Mouse (Mus musculus): ENCODE data around the gene Erbb4.

Gene Erbb4

DNA sequence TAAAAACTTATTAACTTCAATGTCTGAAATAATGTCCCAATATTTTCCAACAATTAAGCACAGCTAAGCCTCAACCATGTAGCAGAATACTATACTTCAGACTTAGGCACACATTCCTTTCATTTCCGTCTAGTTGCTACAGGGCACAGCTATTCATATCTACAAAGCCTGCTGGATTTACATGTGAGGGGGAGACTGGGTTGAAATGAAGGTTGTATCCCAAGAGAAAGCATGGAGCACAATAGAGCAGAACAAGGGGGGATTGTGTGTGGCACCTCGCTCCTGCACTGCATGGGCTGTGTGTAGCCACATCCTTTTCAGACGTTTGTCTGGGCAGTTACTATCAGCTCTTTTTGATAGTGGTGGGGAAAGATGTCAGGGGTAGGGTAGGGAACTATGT lies 83.0 kb downstream of the Erbb4 start:
- no peak for DNase-seq (ENCODE audit: low spot score)

- no peak for DNase-seq (ENCODE audit: low spot score)
These were observed 84.5 kb downstream of the Erbb4 start for GRCm38 (mm10) chr1:69023157-69023925.

DNA sequence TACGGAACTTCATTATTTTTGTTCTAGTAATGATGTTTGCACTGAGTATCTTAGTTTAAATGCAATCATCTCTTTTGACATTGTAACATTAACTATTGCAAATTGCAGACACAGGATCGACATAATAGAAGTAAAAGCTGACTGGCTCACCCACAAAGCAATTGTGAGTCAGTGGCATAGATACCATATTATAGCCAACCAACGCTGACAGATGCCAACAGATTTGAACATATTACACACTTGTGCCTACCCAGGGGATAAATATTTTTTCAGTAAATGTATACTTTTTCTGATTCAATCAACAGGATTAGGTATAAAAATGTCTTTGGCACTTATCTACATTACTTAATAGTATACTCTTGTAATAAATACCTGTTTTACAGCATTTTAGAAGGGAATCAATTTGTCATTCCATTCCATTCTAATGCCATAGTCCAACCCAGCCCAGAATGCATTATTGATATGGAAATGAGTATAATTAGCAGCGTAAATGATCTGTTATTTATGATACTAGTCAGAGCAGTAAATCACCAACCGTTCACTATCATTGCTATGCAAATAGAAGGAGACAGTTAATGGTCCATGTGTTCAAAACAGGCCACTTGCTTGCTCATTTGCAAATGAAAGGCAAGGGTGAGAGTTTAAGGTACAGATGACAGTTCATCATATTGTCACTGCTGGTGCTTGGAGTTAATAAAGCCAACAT lies 97.9 kb downstream of the Erbb4 start:
- DNase-seq (ENCODE audit: low spot score), result no peak

DNA sequence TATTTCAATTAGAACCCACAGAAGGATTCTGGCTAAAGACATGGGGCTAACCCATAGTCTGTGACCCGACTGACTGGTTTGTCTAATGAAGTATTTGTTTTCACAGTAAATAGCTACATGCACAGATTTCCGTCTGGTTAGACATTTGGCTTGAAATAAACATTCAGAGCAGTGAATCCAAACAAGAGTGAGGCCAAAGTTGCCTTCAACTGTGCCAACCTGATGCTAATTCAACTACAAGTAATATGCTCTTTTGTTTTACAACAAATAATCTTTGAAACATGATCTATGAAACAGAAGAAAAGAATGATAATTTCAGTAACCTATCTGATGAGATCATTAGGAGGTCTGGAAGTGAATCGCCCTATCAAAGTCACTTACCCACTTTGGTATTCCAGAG lies 106.5 kb downstream of the Erbb4 start:
- DNase-seq (ENCODE audit: low spot score), result no peak

DNA sequence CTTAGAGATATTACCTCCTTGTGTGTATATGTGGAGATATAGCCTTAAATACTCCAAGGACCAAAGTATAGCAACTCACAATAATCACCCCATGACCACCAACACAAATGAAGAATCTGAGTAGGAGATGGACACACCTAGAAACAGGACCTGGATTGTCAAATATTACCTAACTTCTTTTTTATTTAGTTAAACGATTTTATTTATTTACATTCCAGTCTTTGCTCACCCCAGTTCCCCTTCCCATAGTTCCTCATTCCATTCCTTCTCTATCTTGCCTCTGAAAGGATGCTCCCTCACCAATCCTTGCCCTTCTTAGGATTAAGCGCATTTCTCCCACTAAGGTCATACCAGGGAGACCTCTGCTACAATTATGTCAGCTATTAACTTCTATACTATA lies 128.6 kb downstream of the Erbb4 start:
- DNase-seq (ENCODE audit: low spot score), result no peak

- no peak for DNase-seq (ENCODE audit: low spot score)
These were observed 129.3 kb downstream of the Erbb4 start for GRCm38 (mm10) chr1:68978571-68978970.

DNA sequence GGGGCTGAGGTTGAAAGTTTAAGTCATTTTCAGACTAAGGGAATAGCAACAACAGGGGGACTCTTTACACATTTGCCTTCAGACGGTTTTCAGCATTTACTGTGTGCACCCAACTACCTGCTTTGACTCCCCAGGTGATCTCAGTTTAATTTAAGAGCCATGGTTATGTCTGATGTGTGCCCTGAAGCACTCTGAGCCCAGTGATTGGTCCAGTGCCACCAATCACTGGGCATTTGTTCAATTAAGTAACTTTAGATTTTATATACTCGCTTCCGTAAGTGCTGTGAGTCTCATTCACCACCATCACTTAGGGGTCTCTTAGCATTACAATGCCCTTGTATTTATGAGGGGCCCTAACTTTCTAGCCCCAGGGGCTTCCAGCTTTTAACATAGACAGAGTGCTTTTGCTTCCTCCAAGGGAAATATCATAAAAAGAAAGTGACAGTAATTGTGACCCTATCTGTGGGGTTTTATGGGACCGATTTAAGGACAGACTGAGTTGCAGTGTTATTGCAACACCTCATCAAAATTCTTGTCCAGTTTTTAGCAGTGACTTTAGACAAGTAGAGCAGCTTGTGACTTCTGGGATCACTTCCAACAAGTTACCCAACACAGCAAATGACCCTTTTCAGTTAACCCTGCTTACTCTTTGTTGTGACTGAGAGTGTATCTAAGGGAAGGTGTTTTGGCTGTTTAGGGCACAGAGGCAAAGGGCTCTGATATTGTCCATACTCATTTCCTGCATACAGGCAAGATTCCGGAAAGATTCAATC lies 134.3 kb downstream of the Erbb4 start:
- no peak for DNase-seq (ENCODE audit: low spot score)

GRCm38 (mm10) chr1:68964127-68964526 lies 143.7 kb downstream of the Erbb4 start:
- DNase-seq (ENCODE audit: low spot score), result no peak

DNA sequence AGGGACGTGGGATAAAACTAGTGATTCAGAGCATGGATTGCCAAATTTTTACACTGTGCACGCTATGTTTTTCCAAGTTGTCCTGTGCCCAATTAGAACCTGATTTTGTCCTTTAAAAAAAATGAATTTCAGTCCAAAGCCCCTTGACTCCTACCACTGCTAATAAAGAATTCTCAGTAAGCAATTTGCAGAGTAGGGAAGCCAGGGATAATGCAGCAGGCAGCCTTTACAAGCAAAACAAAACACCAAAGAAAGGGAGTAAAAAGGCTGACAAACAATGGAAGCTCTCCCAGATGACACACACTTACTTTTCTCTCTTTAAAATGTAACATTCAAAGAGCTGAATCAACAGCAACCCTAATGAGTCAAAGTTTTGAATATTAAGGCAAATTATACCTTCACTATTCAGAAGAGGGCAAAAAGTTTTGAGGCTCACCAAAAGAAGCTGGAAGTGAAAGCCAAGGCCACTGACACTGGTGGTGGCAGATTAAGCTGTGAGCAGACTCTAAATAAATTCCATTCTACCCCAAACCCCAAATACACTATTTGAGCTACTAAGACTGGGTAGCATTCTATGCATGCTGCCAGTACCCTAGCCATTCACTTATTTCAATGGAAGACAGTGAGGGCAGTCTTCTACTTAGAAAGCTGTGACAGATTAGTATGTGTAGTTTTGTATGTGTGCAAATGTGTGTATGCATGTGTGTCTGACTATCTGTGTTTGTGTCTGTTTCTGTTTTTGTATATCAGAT lies 146.3 kb downstream of the Erbb4 start:
- no peak for DNase-seq (ENCODE audit: low spot score)

DNA sequence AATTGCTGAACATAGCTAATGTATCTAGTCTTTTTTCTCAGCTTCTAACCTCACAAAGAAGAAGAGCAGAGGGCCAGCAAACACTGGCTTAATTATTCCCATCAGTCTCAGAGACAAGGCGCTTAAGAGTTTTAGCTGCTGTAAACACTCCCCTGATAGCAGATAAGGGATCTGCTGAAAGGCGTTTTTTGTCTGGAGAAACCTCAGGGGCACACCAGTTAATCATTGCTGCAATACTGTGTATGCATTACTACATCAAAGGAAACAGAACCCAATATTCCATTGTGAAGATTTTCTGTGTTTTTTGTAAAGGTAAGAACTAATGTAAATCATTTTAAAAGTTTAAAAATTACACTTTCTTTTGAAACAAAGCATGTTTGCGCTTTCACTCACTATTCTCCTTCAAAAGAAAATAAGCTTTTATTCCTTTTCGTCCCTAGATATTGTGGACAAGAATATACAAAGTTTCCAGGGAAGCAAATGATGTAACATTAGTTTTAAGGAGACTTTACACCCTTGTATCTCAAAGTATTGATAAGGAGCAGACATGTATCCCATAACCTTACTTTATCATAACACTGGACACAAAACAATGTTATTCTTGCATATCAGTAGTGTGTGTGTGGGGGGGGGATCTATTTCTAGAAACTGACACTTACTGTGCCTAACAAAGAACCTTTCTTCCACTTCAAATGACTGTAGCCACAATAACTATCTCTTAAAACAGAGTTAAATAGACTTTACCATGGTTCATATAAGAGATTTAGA lies 150.9 kb downstream of the Erbb4 start:
- no peak for DNase-seq (ENCODE audit: low spot score)

GRCm38 (mm10) chr1:68955482-68955881 lies 152.4 kb downstream of the Erbb4 start:
- no peak for DNase-seq (ENCODE audit: low spot score)

GRCm38 (mm10) chr1:68943141-68943540 lies 164.7 kb downstream of the Erbb4 start:
- no peak for DNase-seq (ENCODE audit: low spot score)

GRCm38 (mm10) chr1:68934804-68935203 lies 173.1 kb downstream of the Erbb4 start:
- no peak for DNase-seq (ENCODE audit: low spot score)

GRCm38 (mm10) chr1:68933330-68934065 lies 174.4 kb downstream of the Erbb4 start:
- no peak for DNase-seq (ENCODE audit: low spot score)

DNA sequence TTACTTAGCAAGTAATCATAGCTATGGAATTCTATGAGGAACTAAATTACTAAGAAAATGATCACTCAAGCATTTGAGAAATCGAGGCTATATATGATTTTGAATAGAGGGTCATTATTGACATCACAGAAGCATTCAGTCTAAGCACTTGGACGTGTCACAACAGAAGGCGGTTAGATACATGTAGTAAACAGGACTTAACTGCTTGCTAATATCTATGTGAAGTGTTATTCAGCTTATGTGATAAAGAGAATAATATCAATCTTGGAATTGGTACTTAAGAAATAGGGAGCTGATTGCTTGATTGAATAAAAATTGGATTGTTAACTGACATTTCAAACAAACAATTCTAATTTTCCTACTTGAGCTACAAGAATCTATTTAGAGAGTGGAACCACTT lies 190.0 kb downstream of the Erbb4 start:
- no peak for DNase-seq (ENCODE audit: low spot score)

GRCm38 (mm10) chr1:68892041-68892440 lies 215.8 kb downstream of the Erbb4 start:
- no peak for DNase-seq (ENCODE audit: low spot score)

GRCm38 (mm10) chr1:68886823-68887222 lies 221.0 kb downstream of the Erbb4 start:
- no peak for DNase-seq (ENCODE audit: low spot score)

DNA sequence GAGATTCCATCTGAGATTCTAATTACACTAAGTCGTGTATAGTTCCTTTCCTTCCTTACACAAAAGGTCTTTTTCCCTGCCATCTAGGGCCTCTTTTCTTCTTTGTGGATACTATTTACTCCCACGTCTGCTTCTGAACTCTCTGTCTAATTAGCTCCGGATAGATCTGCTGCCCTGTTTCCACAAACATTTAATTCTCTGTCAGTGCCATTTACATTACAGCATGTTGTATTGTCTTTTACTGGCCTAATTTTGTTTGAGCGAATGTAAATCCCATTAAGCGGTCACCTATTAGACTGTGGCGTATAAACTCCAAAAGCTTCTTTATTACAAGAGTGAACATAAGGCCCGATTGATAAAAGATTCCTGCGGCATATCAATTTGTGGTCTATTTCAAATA lies 232.9 kb downstream of the Erbb4 start:
- no peak for DNase-seq (ENCODE audit: low spot score)

DNA sequence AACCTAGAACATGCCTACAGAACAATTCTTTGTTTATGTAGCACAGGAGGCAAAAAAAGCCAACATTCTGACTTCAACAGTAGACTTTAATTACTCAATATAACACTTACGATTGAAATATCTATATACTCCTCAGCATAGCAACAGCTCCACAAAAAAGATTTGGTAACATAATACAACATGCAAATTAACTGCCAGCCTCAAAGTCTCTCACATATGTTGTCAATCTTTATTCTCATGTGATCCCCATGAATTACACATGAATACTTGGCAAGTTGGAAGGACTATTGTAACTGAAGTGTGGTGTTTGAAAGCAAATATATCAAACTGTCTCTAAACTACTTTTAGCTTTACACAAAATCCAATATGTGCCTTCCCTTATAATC lies 234.2 kb downstream of the Erbb4 start:
- no peak for DNase-seq (ENCODE audit: low spot score)

GRCm38 (mm10) chr1:68872976-68873634 lies 234.8 kb downstream of the Erbb4 start:
- DNase-seq (ENCODE audit: low spot score), result no peak
